Mouse (Mus musculus) stomach, postnatal 0 days (tissue): Measurements from ENCODE around the gene Per1.

Source experiments
- CTCF ChIP-seq: IDR thresholded peaks from 2 replicates; pipeline ENCODE4 v1.5.1; 2016; ENCODE audit warnings: antibody characterized with exemption, low read depth, mild to moderate bottlenecking, moderate library complexity
- EP300 ChIP-seq: optimal IDR thresholded peaks from 2 replicates; pipeline ENCODE3; 2016; ENCODE audit warnings: antibody characterized with exemption

GRCm38 (mm10) chr11:69105796-69106195 lies 10.8 kb downstream of the Per1 start:
- no peak for TF ChIP-seq CTCF
- TF ChIP-seq EP300: no peak
